Mouse (Mus musculus) granulocyte monocyte progenitor cell, adult 5-6 weeks (primary cell): ENCODE data around the gene Rpl38. TPM values are rescaled to one million over a fixed set of nuclear protein-coding genes. Genes with fewer than 3 reads are reported as not detected.

Experiments used
- ATAC-seq: replicated peaks from 2 replicates; pipeline ENCODE4 v1.8.0; 2016; ENCODE audit warnings: mild to moderate bottlenecking, moderate TSS enrichment, inconsistent platforms; ENCODE audit not compliant: poor library complexity, severe bottlenecking
- total RNA-seq, 2 experiments: library from RNA; stranded (forward) in 1 of 2; stranded (reverse) in 1 of 2; fragments of 200-712, 200-1000 nt in 1 of 2; fragments of >200 nt in 1 of 2; fragmentation: Nextera tagmentation in 1 of 2; gene quantifications; 2 replicates each; pipeline ENCODE4 v1.2.3; 2014 to 2017

Rpl38 gene
- total RNA-seq (2014; fragmentation: Nextera tagmentation) = 2,916 and 3,176 TPM in 2 replicates
- 2,043 and 3,376 TPM in 2 replicates for total RNA-seq (2017)

DNA sequence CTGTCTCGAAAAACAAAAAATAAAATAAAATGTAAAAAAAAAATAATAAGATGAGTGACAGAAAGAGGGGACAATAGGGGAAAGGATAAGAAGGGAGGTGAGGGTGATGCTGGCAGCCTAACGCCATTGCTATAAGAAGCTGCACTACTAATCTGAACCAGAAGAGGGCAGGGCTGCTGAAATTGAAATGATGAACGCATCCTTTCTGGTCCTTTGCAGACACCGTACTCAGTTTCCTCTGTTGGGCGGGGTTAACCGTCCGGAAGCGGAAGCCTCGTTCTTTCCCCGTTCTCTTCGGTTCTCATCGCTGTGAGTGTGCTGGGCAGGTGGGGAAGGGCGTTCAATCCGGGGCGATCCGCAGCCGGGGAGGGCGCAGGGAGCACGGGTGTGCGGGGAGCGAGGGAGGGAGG is at the start of gene Rpl38:
TSS of gene Rpl38 (plus strand) at position 224 of the 410 bp plus-strand sequence.
- peak; percentile 75 for ATAC-seq

DNA sequence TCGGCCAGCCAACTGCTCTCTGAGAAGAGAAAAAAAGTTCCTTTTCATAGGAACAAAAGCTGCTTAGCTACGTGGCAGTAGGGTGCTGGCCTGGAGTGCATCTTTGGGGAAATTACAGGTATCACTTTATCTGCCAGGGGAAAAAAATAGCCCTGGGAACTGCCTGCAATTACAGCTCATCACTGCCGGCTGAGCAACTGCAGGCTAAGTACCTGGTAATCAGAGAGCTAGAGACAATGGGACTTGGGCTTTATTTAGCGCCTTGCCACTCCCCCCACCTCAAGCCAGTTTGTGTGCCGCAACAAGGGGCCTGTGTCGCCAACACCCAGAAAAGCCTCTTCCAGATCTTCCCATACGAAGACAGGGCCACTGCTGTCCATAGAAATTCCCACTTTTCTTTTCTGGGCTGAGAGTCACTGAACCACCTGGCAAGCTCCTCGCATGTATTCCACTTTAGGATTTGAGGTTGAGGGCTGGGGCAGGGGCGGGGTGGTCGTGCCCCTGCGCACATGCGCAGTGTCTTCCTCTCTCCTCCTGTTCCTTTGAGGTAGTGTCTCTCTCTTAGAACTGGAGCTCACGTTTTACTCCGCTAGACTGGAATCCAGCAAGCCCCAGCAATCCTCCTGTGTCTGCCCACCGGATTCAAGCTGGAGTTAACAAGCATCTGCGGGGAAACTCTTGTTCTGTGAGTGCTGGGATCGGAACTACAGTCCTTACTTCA is 49.5 kb upstream of the Rpl38 start:
- no peak for ATAC-seq

DNA sequence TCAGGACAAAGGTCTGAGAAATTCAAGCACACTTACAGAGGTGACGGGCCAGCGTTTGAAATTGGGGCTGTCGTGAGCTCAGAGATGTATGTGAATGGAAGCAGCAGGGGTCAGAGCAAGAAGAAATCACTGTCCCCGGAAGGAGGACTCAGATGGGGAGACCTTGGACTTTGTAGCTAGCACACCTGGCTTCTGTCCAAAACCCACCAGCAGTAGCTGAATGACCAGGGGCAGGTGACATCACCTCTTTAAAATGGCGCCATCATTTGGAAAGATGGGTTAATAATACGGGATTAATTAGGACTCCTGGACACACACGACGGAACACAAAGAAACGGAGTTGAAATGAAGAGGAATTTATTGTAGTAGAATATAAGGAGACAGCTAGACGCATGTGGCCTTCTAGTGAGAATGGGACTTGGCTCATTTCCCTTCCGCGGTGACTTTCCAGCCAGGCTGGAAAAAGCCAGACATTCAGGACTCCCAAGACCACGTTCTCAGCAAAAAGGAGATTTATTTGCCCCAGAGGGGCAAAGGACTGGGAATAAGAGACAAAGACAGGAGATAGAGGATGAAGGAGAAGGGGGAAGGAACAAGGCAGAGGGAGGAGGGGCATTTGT is 42.1 kb upstream of the Rpl38 start:
- no peak for ATAC-seq

DNA sequence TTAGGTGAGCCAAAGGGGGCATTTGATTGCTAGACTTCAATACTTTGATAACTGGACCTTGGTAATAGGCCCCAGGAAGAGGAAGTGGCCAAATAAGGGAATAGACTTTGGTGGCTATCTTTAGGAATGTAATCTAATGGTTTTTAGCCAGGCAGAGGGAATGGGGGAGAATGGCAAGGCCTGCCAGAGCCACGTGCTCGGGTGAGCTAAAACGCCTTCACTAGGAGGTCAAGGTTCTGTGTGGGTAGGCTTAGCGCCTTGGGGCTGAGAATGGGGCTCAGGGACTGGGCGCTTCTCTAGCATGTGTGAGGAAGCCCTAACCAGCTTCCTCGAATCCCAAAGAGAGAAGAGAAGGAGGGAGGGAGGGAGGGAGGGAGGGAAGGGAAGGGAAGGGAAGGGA is 41.3 kb upstream of the Rpl38 start:
- ATAC-seq = no peak

DNA sequence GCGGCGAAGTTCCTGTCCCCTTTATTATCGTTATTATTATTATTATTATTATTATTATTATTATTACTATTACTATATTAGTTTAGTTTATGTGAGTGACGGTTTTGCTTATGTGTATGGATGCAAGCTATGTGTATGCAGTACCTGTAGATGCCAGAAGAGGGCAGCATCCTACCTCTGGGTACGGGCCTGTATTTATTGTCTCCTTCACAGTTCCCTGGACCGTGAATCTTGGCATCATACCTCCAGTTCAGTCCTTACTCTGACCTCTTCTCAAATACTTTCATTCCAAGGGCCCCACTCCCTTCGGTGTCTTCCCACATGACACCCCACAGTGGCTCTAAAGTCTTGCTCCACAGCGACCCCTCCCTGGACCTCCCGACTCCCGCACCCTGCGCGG is 40.3 kb upstream of the Rpl38 start:
- ATAC-seq = no peak

DNA sequence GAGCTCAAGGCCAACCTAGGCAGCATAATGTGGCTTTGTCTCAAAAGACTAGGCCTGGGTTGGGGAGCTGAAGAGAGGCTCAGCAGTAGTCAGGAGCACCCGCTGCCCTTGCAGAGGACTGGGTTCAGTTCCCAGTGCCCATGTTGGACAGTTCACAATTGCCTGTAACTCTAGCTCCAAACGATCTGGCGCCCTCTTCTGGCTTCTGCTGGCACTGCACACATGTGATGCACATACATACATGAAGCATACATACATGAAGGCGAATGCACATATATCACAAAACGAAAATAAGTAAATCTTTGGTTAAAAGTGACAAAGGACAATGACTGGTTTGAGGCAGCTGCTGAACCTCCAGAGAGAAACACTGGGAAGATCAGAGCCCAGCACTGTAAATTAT is 38.3 kb upstream of the Rpl38 start:
- no peak for ATAC-seq

DNA sequence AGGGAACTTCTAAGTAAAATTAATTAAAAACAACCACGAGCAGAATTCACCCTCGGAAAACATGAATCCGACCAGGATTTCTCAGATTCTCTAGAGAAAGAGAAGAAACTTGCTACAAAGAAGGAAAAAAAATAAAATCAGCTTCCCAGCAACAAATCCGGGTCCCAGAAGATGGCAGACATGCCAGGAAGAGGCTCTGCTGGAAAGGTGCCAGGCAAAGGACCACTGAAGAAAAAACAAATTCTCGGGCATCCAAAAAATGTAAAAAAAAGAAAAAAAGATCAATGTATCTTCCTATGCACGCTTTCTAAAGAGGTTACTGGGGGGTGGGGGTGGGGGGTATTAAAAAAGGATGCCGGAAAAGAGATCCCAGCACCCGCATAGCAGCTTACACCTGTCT is 36.1 kb upstream of the Rpl38 start:
- ATAC-seq = no peak

DNA sequence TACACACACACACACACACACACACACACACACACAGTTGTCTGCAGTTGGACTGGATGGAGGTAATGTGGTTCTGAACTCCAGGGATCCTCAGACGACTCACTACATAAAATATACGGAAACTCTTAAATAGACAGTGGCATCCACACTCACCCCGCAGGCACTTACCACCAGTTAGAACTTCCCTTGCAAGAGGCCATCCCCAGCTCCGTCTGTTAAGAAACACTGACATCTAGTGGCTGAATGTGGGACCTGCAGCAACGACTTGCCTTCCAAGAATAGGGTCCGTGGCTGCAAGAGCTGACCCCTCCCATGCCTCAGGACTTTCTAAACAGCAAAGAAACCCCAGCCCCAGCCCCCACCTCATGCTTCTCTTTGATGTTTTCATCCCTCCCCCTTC is 32.0 kb upstream of the Rpl38 start:
- peak; percentile 91 for ATAC-seq

DNA sequence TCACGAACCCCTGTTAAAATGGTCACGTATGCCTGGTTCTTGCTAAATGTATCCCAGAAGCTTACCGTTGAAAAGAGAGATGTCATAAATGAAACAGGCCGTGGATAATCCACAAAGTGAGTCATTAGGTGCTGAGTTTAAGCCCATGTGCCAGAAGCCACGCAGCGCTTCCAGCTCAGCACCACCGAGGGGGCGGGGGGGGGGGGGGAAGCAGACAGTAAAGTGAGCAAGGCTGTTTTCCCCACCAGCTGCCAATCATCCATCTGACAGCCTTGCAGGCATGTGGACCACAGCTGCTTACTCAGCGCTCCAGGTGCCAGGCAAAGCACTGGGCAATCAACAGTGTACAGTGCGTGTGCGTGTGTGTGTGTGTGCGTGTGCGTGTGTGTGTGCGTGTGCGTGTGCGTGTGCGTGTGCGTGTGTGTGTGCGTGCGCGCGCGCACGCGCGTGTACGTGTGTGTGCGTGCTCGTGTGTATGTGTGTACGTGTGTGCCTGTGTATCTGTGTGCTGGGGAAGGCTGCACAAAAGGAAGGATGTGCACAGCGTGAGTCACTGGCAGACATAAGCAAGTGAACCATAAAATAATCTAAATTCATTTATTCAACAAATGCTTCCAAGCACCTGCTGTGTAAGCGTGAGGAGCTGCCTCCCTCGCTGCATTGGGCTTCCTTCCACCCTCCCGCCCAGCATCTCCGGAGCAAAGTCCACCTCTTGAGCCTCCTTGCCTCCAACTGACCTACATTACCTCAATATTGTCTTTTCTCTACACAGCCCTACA is 31.4 kb upstream of the Rpl38 start:
- no peak for ATAC-seq

DNA sequence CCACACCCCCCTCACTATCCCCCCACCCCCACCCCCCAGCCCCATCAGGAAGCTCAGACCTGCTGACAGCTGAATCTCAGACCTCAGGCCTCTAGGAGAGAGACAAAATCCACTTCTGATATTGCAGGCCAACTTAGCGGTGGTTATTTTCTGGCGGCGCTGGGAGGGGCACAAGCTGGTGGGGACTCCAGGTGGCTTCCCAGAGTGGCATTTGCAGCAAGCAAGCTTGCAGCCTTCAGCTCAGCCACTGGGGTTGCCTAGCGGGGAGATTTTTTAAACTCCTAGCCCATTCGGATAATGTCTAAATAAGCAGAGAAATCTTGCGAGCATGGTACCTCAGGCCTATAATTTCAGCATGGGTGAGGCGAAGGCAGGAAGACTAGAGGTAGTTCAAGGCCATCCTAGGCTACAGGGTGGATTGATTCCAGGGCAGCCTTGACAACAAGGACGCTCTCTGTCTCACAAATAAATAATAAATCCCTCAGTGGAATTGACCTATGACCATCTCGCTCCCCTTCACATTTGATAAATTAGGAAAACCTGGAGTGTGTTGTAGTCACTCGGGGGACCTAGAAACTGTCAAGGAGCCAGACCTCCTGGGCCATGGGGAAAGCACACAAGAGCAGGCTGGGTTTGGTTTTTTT is 29.6 kb upstream of the Rpl38 start:
- ATAC-seq = no peak

DNA sequence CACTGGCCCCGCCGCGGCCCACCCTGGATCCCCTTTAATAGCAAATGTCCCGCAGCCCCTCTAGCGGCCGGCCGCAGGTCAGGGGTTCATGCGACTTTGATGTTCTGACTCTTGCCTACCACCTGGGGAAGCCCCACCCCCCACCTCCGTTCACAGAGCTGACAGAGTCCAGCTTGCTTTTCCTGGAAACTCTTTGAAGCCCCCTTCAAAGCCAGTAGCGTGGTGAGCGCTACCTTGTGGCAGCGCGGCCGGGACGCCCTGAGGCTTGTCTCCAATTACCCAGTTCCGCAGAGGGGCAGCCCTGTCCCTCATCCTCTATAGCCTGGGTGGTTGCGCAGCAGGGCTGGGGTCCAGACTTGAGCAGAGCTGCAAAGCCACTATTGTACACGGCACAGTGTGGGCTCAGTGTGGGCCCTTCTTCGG is 28.6 kb upstream of the Rpl38 start:
- no peak for ATAC-seq

DNA sequence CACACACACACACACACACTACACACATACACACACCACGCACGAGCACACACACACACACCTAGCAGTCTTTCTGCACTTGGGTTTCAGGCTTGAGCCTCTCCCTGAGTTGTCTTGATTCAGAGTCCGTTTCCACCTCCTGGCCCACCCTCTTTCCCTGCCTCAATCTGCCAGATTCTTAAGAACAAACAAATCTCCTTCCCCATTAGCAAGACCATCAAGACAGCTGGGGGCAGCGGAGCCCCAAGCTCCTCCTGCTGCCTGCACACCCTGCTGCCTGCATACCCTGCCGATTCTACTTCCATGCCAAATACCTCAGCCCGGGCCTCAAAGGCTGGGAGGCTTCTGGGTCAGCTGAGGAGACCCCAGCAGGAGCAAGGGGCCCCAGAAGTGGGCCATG is 27.7 kb upstream of the Rpl38 start:
- ATAC-seq = no peak

DNA sequence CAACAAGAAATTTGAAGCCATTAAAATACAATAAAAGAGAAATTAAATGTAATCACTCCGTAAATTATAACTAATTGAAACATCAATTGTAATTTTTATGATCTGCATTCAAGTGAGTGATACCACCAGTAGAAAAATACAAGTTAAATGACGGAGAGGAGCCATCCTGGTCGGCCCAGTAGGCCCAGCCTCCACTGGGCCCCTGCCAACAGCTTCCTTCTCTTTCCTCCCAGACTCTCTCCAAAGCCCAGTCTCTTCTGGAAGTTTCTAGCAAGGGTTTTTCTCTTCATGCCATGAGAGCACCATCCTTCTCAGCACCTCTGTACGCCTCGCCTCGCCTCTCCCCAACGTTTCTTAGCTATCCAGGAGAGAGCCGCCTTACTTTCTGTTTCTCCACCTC is 27.2 kb upstream of the Rpl38 start:
- no peak for ATAC-seq

DNA sequence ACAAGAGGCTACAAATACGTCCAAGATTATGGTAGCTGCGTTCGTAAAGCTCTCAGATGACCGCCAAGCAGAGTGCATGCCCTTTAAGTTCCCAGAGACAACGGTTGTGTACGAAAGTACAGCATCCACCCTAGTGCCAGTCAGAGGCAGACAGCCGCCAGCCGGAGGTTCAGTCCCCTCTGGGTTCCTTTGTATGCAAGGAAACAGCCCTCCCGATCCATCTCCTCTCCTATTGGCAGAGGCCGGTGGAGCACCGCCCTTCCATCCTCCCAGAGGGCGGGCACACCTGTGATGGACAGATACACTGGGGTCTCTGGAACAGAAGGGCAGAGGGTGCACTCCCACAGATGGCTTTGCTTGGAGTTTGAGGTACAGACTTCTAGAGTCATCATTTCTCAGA is 26.1 kb upstream of the Rpl38 start:
- ATAC-seq = no peak

DNA sequence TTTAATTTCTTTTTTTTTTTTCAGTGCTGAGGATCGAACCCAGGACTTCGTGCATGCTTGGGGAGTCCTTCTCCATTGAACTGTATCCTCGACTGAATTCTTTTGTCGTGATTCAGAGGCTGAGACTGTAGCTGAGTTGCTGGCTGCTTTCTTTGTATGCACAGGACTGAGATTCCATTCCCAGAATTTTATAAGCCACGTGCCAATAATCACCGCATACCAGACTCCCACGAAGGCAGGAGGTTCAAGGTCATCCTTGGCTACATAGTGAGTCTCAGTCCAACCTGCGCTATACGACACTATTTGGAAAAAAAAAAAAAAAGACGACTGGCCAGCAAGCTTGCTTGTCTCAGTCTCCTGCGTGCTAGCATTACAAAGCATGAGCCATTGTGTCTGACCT is 25.4 kb upstream of the Rpl38 start:
- ATAC-seq = no peak

DNA sequence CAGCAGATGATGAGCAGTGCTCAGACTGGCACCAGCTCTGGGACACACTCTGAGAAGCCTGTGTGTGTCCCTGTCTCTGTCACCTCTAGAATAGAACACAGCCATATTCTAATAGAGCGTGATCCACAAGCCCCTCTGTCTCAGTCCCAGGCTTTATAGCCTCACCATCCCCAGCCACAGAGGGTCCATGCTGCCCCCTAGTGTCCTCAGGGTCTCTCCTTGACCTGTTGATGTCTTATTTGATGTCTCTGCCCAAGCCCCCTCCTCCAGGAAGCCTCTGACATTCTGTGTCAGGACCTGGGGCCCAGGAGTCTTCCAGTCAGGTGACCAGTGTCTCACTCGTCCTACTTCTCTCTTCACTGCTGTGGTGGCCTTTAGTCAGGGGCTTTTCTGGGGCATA is 24.2 kb upstream of the Rpl38 start:
- no peak for ATAC-seq

DNA sequence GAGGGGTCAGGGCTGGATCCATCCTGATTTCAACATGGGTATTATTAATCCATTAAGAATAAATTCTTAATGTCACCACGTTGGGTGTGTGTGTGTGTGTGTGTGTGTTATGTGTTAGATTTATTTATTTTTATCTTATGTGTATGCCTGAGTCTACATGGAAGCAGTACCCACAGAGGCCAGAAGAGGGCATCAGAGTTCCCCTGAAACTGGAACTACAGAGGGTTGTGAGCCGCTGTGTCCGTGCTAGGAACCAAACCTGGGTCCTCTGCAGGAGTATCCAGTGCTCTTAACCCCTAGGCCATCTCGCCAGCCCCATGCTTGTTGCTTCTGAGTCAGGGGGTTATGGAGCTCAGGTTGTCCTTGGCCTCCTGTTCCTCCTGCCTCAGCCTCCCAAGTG is 18.8 kb upstream of the Rpl38 start:
- ATAC-seq = no peak

DNA sequence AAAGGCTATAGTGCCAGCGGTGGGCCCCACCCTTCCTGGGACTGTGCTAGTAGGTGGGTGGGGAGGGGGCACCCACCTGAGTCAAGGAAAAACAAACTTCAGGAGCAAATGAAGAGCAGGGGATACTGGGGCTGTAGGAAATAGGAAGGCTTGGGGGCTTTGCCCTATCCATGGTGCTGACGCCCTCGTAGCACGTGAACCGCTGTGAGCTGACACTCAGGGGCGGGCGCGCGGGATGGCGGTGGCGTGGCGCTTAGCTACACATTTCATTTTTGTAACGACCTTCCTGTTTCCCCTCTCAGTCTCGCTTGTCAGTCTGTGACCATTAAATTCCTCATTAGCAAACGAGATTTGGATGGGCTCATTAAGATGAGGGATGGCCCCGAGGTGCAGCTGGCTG is 15.8 kb upstream of the Rpl38 start:
- ATAC-seq = peak; percentile 59

DNA sequence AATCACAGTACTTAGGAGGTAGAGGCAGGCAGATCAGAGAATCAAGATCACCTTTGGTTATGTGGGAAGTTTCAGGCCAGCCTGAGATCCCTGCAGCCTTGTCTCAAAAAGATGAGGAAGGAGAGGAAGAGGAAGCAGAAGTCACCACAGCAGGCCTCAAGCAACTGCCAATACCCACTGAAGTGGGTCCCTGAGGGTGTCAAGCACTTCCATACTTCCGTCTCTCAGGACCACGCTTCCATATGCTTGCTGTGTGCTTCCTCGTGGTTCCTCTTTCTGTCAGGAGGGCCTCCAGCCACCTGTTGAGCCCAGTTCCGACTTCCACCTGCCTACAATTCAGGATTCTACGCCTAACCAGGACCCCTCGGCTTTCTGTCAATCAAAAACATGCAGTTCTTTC is 14.7 kb upstream of the Rpl38 start:
- peak; percentile 57 for ATAC-seq

DNA sequence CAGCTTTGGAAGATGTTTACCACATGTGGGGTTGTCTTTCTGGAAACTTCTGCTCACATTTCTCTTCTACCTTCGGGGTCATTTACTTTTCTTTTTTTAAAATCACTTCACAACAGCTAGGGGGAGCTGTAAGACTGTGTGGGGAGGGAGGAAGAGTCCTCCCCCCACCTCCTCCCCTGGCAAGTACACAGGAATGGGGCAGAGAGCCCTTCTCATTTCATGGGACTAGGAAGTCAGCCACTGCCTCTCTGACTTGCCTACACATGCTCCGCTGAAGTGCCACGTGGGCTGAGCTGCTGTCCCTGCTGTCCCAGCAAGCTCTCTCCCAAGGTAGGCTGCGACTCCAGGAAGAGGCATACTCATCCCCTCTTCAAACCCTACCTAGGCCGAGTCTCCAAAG is 13.8 kb upstream of the Rpl38 start:
- ATAC-seq = no peak
